Mouse (Mus musculus): ENCODE results near the gene Lhfp.

DNA sequence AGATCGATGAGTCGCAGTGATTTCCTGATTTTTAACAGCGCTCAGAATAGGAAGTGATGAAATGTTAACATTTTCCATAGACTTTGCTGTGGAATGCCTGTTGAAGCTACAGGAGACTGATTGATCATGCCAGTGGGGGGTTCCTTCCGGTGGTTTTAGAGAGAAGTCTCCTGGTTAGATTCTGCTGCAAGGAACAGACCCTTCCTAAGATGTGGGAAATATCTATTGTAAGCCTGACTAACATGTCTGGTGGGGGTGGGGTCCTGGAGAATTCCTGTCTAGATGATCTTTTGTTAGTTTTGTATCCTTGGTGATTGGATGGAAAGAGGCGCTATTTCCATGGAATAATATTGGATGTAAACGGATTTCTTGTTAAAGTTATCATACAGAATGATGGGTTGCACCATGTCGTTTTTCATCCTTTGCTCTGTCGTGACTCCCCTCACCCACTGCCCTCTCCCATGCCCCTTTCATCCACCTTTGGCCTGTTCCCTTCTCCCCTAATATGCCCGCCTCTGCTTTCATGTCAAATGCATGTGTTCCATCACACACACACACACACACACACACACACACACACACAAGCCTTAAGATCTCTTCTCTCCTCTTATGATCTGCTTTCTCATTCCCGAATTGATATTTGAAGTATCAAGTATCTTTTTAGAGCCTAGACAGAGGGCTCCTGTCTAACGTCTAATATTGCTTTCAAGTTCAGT is 165.3 kb downstream of the Lhfp start:
- TF ChIP-seq CTCF (IDR thresholded peaks at IDR 0.05; ENCODE audit: control insufficient read depth, insufficient read depth, insufficient read length) (no peak), MAX (IDR thresholded peaks at IDR 0.05) (no peak), CEBPB (IDR thresholded peaks at IDR 0.05; ENCODE audit: low read depth) (no peak), FOSL1 (IDR thresholded peaks at IDR 0.05; ENCODE audit: insufficient read depth, low read length, poor library complexity, severe bottlenecking) (no peak)

Measured in C2C12 (cell line).